Mouse (Mus musculus) bone marrow, adult 2 months (tissue): ENCODE data around the gene Golim4. TPM values are rescaled to one million over a fixed set of nuclear protein-coding genes. Genes with fewer than 3 reads are reported as not detected.

ENCODE experiments used
- H3K27ac ChIP-seq: fragments of 200-500 bp; 2 replicates; pipeline ENCODE4 v1.5.1; 2012; ENCODE audit warnings: low read depth, mild to moderate bottlenecking, control low read depth, inconsistent platforms, low read length; ENCODE audit not compliant: control insufficient read depth, poor library complexity, insufficient read depth
- H3K4me1 ChIP-seq: fragments of 200-500 bp; 2 replicates; pipeline ENCODE4 v1.6.1; 2011; ENCODE audit warnings: low read length; ENCODE audit not compliant: control insufficient read depth, insufficient read depth
- H3K4me3 ChIP-seq: fragments of 200-500 bp; replicated peaks from 2 replicates; pipeline ENCODE3; 2011; ENCODE audit warnings: mild to moderate bottlenecking, low read depth, low read length, control low read depth; ENCODE audit not compliant: control insufficient read depth
- CTCF ChIP-seq: fragments of 200-500 bp; IDR thresholded peaks from 2 replicates; pipeline ENCODE4 v1.5.1; 2011; ENCODE audit warnings: low read length, control low read depth; ENCODE audit not compliant: control insufficient read depth, insufficient read depth
- POLR2A ChIP-seq: fragments of 200-500 bp; IDR thresholded peaks from 2 replicates; pipeline ENCODE4 v1.6.1; 2011; ENCODE audit warnings: low read depth, mild to moderate bottlenecking, control low read depth, low read length, borderline replicate concordance; ENCODE audit not compliant: control insufficient read depth
- WGBS: fragments of 180-500 bp; shearing (Covaris S2); methylation state at CpG from one replicate; pipeline ENCODE4 v1.1.7; 2018; 5-methylcytosine and 5-hydroxymethylcytosine counted together
- polyA plus RNA-seq: library from polyadenylated mRNA; stranded (reverse); fragments of >200 nt; gene quantifications from 2 replicates; pipeline ENCODE4 v1.2.4, GENCODE M21; 2011; ENCODE audit warnings: low replicate concordance; ENCODE audit not compliant: missing spikeins, insufficient read depth, insufficient read length

The Golim4 gene
- polyA plus RNA-seq, 1 experiment = 51.2 TPM

- peak overlapping the region; percentile 47 for H3K4me3 ChIP-seq
- TF ChIP-seq POLR2A (no peak), CTCF (no peak)
- 55% methylated on average over 3 of the region's 3 CpGs for WGBS
- peak overlapping the region; percentile 59 for H3K27ac ChIP-seq
- peaks cover 2% of the 10 kb centered on the region; the same call in 1 of the 2 replicates for H3K4me1 ChIP-seq
Measured at GRCm38 (mm10) chr3:75954185-75954584, 2.6 kb downstream of the Golim4 start.

- Histone ChIP-seq H3K4me1 (peaks cover 2% of the 10 kb centered on the region; the same call in 1 of the 2 replicates), H3K4me3 (no peak overlapping the region), H3K27ac (no peak overlapping the region)
- 64% methylated on average over 5 of the region's 5 CpGs for WGBS
- TF ChIP-seq CTCF (no peak), POLR2A (no peak)
Measured at GRCm38 (mm10) chr3:75952328-75953060, 4.3 kb downstream of the Golim4 start.

GRCm38 (mm10) chr3:75950897-75951296 lies 5.9 kb downstream of the Golim4 start:
- TF ChIP-seq POLR2A (no peak), CTCF (no peak)
- WGBS = 49% methylated on average over 6 of the region's 6 CpGs
- Histone ChIP-seq H3K27ac (no peak overlapping the region), H3K4me1 (no peaks in the 10 kb centered on the region; the same call in 1 of the 2 replicates), H3K4me3 (no peak overlapping the region)

GRCm38 (mm10) chr3:75949358-75949757 lies 7.4 kb downstream of the Golim4 start:
- H3K4me1 ChIP-seq = no peaks in the 10 kb centered on the region; the same call in 1 of the 2 replicates
- 45% methylated on average over 5 of the region's 5 CpGs for WGBS
- TF ChIP-seq CTCF (no peak), POLR2A (no peak)
- no peak overlapping the region for H3K4me3 ChIP-seq
- H3K27ac ChIP-seq = no peak overlapping the region

- no peak for TF ChIP-seq CTCF
- TF ChIP-seq POLR2A = no peak
- H3K4me1 ChIP-seq = no peaks in the 10 kb centered on the region; the same call in 1 of the 2 replicates
- no peak overlapping the region for H3K4me3 ChIP-seq
- H3K27ac ChIP-seq = no peak overlapping the region
- WGBS = 77% methylated on average over 2 of the region's 2 CpGs
Measured at GRCm38 (mm10) chr3:75948541-75949095, 8.1 kb downstream of the Golim4 start.

- no peaks in the 10 kb centered on the region; the same call in 1 of the 2 replicates for H3K4me1 ChIP-seq
- H3K27ac ChIP-seq = no peak overlapping the region
- TF ChIP-seq POLR2A = no peak
- TF ChIP-seq CTCF = no peak
- H3K4me3 ChIP-seq = no peak overlapping the region
- WGBS = 90% methylated on average over 1 of the region's 1 CpGs
Measured at GRCm38 (mm10) chr3:75948003-75948402, 8.7 kb downstream of the Golim4 start.

- Histone ChIP-seq H3K4me1 (no peaks in the 10 kb centered on the region; the same call in 1 of the 2 replicates), H3K4me3 (no peak overlapping the region)
- 70% methylated on average over 12 of the region's 12 CpGs for WGBS
Measured at GRCm38 (mm10) chr3:75942303-75943060, 14.3 kb downstream of the Golim4 start.

GRCm38 (mm10) chr3:75941864-75942263 lies 14.9 kb downstream of the Golim4 start:
- H3K4me1 ChIP-seq = no peaks in the 10 kb centered on the region; the same call in 1 of the 2 replicates
- WGBS = 74% methylated on average over 1 of the region's 1 CpGs
- H3K27ac ChIP-seq = no peak overlapping the region
- no peak for TF ChIP-seq CTCF
- no peak for TF ChIP-seq POLR2A
- H3K4me3 ChIP-seq = no peak overlapping the region

More at GRCm38 (mm10) chr3:75942303-75943060, 14.3 kb downstream of the Golim4 start:
- H3K27ac ChIP-seq = no peak overlapping the region
- TF ChIP-seq CTCF (no peak), POLR2A (no peak)
